Mouse (Mus musculus): ENCODE measurements around the gene Eif1.
"Not testable (repeated sequence)": the region's sequence is repeated elsewhere in the genome, so short reads cannot be mapped to it uniquely, and the experiment has no call there.

Gene Eif1

GRCm38 (mm10) chr11:100312096-100312679, 7.5 kb upstream of the Eif1 start:
- no peak for DNase-seq (ENCODE audit: extremely low read depth, low read depth)

GRCm38 (mm10) chr11:100313424-100313823, 6.3 kb upstream of the Eif1 start:
- DNase-seq (ENCODE audit: extremely low read depth, low read depth), result no peak

GRCm38 (mm10) chr11:100315439-100315838, 4.2 kb upstream of the Eif1 start:
- DNase-seq (ENCODE audit: extremely low read depth, low read depth), result no peak

GRCm38 (mm10) chr11:100317826-100318380, 1.8 kb upstream of the Eif1 start:
- no peak for DNase-seq (ENCODE audit: extremely low read depth, low read depth)

GRCm38 (mm10) chr11:100318529-100319451, 895 bp upstream of the Eif1 start:
- no peak for DNase-seq (ENCODE audit: extremely low read depth, low read depth)

- DNase-seq (ENCODE audit: extremely low read depth, low read depth), result peak; percentile 91
Observed at GRCm38 (mm10) chr11:100320172-100320630, 516 bp downstream of the Eif1 start.

GRCm38 (mm10) chr11:100320701-100321410, 1.2 kb downstream of the Eif1 start:
- not testable (repeated sequence) for DNase-seq (ENCODE audit: extremely low read depth, low read depth)

- DNase-seq (ENCODE audit: extremely low read depth, low read depth), result not testable (repeated sequence)
Observed at GRCm38 (mm10) chr11:100321479-100322305, 2.0 kb downstream of the Eif1 start.

GRCm38 (mm10) chr11:100322591-100323258, 3.0 kb downstream of the Eif1 start:
- DNase-seq (ENCODE audit: extremely low read depth, low read depth), result no peak

- peak; percentile 75 for DNase-seq (ENCODE audit: extremely low read depth, low read depth)
Observed at GRCm38 (mm10) chr11:100323578-100323977, 3.9 kb downstream of the Eif1 start.

- DNase-seq (ENCODE audit: extremely low read depth, low read depth), result no peak
Observed at GRCm38 (mm10) chr11:100325062-100325629, 5.5 kb downstream of the Eif1 start.

- no peak for DNase-seq (ENCODE audit: extremely low read depth, low read depth)
Observed at GRCm38 (mm10) chr11:100327316-100327715, 7.6 kb downstream of the Eif1 start.

GRCm38 (mm10) chr11:100327761-100328160, 8.1 kb downstream of the Eif1 start:
- no peak for DNase-seq (ENCODE audit: extremely low read depth, low read depth)

- no peak for DNase-seq (ENCODE audit: extremely low read depth, low read depth)
Observed at GRCm38 (mm10) chr11:100330235-100330634, 10.6 kb downstream of the Eif1 start.

- DNase-seq (ENCODE audit: extremely low read depth, low read depth), result not testable (repeated sequence)
Observed at GRCm38 (mm10) chr11:100330816-100331375, 11.2 kb downstream of the Eif1 start.

- DNase-seq (ENCODE audit: extremely low read depth, low read depth), result no peak
Observed at GRCm38 (mm10) chr11:100332766-100333515, 13.3 kb downstream of the Eif1 start.

GRCm38 (mm10) chr11:100333944-100334457, 14.3 kb downstream of the Eif1 start, which contains the start of gene Gast:
TSS of gene Gast (plus strand) at chr11:100334407.
- DNase-seq (ENCODE audit: extremely low read depth, low read depth), result no peak

GRCm38 (mm10) chr11:100335731-100336130, 16.0 kb downstream of the Eif1 start:
- DNase-seq (ENCODE audit: extremely low read depth, low read depth), result no peak

All from MEL-GATA-1-ER (cell line).